Mouse (Mus musculus) stomach, embryonic 16.5 days (tissue): ENCODE data around the gene Lbx1. TPM values are rescaled to one million over a fixed set of nuclear protein-coding genes. Genes with fewer than 3 reads are reported as not detected.

Experiments used
- ATAC-seq: fragments of 200-750 bp; cut with Nextera tagmentation; 2 replicates; pipeline ENCODE4 v1.8.0; 2017; ENCODE audit warnings: moderate number of reproducible peaks, moderate TSS enrichment; ENCODE audit not compliant: insufficient read depth, low FRiP score
- H3K27ac ChIP-seq: fragments of 300-500 bp; sonication (generic); 2 replicates; pipeline ENCODE4 v1.5.1; 2014; ENCODE audit warnings: low read length
- H3K27me3 ChIP-seq: fragments of 300-500 bp; sonication (generic); 2 replicates; pipeline ENCODE4 v1.6.1; 2014; ENCODE audit warnings: low read length, control low read depth, mixed read lengths; ENCODE audit not compliant: control insufficient read depth, insufficient read depth
- H3K36me3 ChIP-seq: fragments of 300-500 bp; sonication (generic); 2 replicates; pipeline ENCODE4 v1.6.1; 2014; ENCODE audit warnings: low read length; ENCODE audit not compliant: control insufficient read depth, insufficient read depth
- H3K4me1 ChIP-seq: fragments of 300-500 bp; sonication (generic); 2 replicates; pipeline ENCODE4 v1.6.1; 2014; ENCODE audit warnings: low read length, control low read depth, mixed read lengths; ENCODE audit not compliant: control insufficient read depth, insufficient read depth
- H3K4me2 ChIP-seq: fragments of 300-500 bp; sonication (generic); 2 replicates; pipeline ENCODE4 v1.6.1; 2014; ENCODE audit warnings: low read depth, low read length, mixed read lengths
- H3K4me3 ChIP-seq: fragments of 300-500 bp; sonication (generic); replicated peaks from 2 replicates; pipeline ENCODE4 v1.5.1; 2014; ENCODE audit warnings: mild to moderate bottlenecking, low read length
- H3K9ac ChIP-seq: fragments of 300-500 bp; sonication (generic); 2 replicates; pipeline ENCODE4 v1.6.1; 2014; ENCODE audit warnings: low read length
- H3K9me3 ChIP-seq: fragments of 300-500 bp; sonication (generic); replicated peaks from 2 replicates; pipeline ENCODE4 v1.6.1; 2016; ENCODE audit warnings: low read length, control low read depth; ENCODE audit not compliant: control insufficient read depth
- WGBS: fragments of 180-500 bp; shearing (Covaris S2); extraction: QIAGEN DNeasy Blood & Tissue Kit; methylation state at CpG from one replicate; pipeline ENCODE4 v1.1.7; 2014; 5-methylcytosine and 5-hydroxymethylcytosine counted together
- polyA plus RNA-seq: library from polyadenylated mRNA; unstranded; fragments of >200 nt; fragmentation: Nextera tagmentation; extraction: Ambion mirVana; gene quantifications from 2 replicates; pipeline ENCODE4 v1.2.1, GENCODE M21; 2015

Lbx1 gene
- not detected in 2 replicates for polyA plus RNA-seq

DNA sequence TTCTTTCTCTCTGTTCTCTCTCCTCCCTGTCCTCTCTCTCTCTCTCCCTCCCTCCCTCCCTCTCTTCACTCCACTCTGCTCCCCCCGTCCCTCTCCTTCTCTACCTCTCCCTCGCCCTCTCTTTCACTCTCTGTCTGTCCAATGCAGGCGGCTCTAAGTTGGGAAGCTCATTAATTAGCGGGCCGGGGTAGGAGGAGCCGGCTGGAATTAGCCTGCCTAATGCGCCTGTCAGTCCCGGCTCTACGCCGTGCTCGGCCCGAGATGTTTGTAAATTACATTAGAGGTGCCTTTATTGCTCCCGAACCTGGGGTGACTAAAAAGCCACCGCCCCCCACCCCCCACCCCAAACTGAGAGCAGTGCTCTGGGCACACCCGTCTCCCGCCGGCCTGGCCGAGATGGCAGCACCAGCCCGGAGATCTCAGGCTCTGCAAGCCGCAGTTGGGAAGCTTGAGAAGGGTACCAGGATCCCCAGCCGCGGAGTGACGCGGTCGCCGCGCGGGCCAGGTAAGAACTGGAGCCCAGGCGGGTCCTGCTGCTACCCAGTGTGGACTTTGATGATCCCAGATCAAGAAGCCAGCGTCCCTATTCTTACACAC, at the start of gene Lbx1:
Lbx1 (minus strand) TSS at position 47 of the 597 bp plus-strand sequence.
- no peak within 1 kb of the TSS for H3K9ac ChIP-seq
- H3K27ac ChIP-seq, result no peak within 1 kb of the TSS
- H3K4me2 ChIP-seq, result peak within 1 kb of the TSS; percentile 54
- ATAC-seq, result peak; percentile 8; the same call in 1 of the 2 replicates
- H3K4me3 ChIP-seq, result peak within 1 kb of the TSS; percentile 36
- H3K9me3 ChIP-seq, result no peaks in the 10 kb centered on the region
- H3K36me3 ChIP-seq, result no peaks in the 10 kb centered on the region
- H3K4me1 ChIP-seq, result peaks cover 12% of the 10 kb centered on the region
- H3K27me3 ChIP-seq, result peaks cover 80% of the 10 kb centered on the region
- WGBS, result under 1% methylated on average over 30 of the region's 30 CpGs

DNA sequence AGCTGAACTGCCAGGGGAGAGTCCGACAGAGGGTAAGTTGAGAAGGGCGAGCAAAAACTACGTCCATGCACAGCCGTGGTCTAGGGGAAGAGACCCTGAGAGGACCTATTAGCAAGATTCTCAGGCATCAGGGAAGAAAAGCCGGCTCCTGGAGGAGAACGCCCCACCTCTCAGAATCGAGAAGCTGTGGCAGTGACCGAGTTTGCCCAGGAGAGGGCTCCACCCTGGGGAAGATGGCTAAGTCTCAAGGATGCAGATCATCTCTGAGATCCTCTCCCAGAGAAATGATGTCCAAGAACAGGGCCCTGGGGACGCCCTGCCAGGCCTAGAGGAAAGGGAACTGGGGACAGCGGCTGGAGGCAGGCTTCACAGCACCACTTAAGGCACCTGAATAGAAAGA, 47.7 kb upstream of the Lbx1 start:
- WGBS, result 11% methylated on average over 10 of the region's 10 CpGs
- H3K36me3 ChIP-seq, result no peaks in the 10 kb centered on the region
- no peak overlapping the region for H3K27ac ChIP-seq
- no peaks in the 10 kb centered on the region for H3K9me3 ChIP-seq
- H3K27me3 ChIP-seq, result no peaks in the 10 kb centered on the region
- no peaks in the 10 kb centered on the region for H3K4me1 ChIP-seq
- ATAC-seq, result no peak
- no peak overlapping the region for H3K9ac ChIP-seq
- H3K4me3 ChIP-seq, result no peak overlapping the region
- no peak overlapping the region for H3K4me2 ChIP-seq

DNA sequence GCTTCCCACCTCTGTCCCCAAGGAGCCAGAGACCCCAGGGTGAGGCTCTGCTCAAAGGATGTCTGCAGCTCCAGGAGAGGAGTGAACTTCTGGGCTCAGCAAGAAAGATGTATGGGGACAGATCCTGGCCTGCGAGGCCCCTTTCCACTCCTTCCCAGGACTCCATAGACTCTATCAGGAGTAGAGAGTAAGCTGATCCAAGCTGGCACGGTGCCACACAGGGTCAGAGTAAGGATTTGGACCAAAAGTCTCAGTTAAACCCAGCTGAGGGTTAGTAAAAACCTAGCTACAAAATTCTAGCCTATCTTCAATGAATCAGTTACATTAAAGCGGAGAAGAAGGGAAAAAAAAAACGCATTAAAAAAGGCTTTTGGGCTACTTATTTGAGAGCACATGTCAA, 40.6 kb upstream of the Lbx1 start:
- no peaks in the 10 kb centered on the region for H3K36me3 ChIP-seq
- H3K27ac ChIP-seq, result no peak overlapping the region
- H3K9ac ChIP-seq, result no peak overlapping the region
- no peak for ATAC-seq
- H3K4me3 ChIP-seq, result no peak overlapping the region
- no peaks in the 10 kb centered on the region for H3K27me3 ChIP-seq
- no peak overlapping the region for H3K4me2 ChIP-seq
- no peaks in the 10 kb centered on the region for H3K9me3 ChIP-seq
- WGBS, result 58% methylated on average over 4 of the region's 4 CpGs
- peaks cover 6% of the 10 kb centered on the region for H3K4me1 ChIP-seq

DNA sequence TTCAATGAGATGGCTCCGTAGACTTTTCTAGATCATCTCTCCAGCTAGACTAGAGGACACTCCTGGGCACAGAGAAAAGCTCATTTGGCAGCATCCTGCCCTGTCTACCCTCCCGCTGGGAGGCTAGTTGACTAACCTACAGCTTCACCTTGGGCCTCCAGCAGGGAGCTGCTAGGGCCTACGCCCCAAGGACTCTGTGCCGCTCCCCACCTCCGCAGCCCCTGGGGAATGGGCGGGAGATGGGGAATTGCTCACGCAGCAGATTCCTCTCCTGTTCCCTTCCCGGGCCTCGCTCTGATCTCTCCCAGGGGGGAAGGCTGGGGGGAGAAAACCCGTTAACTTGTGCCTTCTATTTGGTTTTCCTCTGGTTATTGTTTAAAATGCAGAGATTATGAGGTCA, 36.4 kb upstream of the Lbx1 start:
- no peaks in the 10 kb centered on the region for H3K36me3 ChIP-seq
- H3K4me1 ChIP-seq, result peaks cover 6% of the 10 kb centered on the region
- no peak overlapping the region for H3K4me3 ChIP-seq
- peak; percentile 44; the same call in 1 of the 2 replicates for ATAC-seq
- H3K9ac ChIP-seq, result no peak overlapping the region
- 30% methylated on average over 10 of the region's 10 CpGs for WGBS
- H3K27me3 ChIP-seq, result no peaks in the 10 kb centered on the region
- no peaks in the 10 kb centered on the region for H3K9me3 ChIP-seq
- no peak overlapping the region for H3K27ac ChIP-seq
- H3K4me2 ChIP-seq, result no peak overlapping the region

DNA sequence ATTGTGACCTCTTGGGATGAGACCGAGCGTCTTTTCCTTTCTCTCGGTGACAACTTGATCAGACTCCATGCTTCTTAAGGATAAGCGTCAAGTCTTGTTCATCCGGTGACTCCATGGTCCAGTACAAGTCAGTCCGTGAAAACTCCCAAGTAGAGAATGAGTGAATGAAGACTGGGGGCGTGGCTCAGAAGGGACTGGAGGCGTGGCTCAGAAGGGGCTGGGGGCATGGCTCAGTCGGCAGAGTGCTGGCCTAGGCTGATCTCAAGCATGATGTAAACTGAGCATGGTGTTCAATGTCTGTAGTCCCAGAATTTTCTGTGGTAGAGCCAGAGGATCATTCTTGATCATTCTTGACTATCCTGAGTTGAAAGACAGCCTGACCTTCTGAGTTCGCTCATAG, 27.4 kb upstream of the Lbx1 start:
- H3K9me3 ChIP-seq, result no peaks in the 10 kb centered on the region
- no peak for ATAC-seq
- WGBS, result 69% methylated on average over 10 of the region's 10 CpGs

DNA sequence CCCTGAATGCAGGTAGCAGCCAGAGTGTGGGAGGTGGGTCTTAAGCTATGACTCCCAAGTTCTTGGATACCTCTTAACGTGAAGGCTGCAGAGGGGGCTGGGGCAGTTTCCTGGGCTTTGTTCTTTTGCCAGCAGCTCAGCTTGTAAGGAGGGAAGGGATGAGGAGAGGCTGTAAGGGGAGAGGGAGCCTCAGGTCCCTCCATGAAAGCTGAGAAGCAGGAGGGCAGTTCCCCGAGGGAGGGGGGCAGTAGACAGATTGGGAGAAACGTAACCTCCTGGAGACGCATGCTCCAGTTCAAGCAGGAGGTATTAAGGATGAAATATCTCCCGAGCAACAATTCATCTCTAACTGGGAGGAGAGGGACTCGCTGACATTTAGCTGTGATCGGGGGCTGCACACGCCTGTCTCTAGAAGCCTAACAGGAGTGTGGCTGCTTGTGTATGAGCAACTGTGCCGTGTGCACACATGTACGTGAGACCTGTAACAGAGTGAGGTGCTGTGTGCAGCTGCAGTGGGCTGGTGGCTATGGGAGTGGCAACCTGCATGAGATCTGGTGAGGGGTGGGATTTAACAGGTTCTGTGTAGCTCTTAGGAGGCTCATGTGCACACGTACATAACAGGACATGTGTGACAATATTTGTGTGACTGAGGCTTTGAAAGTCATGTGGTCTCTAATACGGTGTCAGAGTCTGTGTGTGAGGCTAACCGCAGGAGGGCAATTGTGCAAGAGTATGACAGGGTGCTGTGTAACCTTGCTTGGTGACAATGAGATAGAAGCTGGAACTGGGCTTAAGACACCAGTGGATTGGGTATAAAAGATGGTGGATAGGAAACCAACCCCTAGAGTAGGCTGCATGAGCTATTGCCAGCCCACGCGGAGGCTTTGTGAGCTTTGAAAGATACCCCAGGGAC, 22.1 kb upstream of the Lbx1 start:
- Histone ChIP-seq H3K4me2 (no peak overlapping the region), H3K27me3 (no peaks in the 10 kb centered on the region), H3K9ac (no peak overlapping the region), H3K9me3 (no peaks in the 10 kb centered on the region), H3K4me1 (no peaks in the 10 kb centered on the region), H3K27ac (no peak overlapping the region), H3K4me3 (no peak overlapping the region), H3K36me3 (no peaks in the 10 kb centered on the region)
- 47% methylated on average over 15 of the region's 15 CpGs for WGBS
- ATAC-seq, result no peak

More for the DNA sequence above, 27.4 kb upstream of the Lbx1 start:
- Histone ChIP-seq H3K9ac (no peak overlapping the region), H3K27ac (no peak overlapping the region), H3K36me3 (no peaks in the 10 kb centered on the region), H3K4me3 (no peak overlapping the region), H3K27me3 (no peaks in the 10 kb centered on the region), H3K4me1 (no peaks in the 10 kb centered on the region), H3K4me2 (no peak overlapping the region)

DNA sequence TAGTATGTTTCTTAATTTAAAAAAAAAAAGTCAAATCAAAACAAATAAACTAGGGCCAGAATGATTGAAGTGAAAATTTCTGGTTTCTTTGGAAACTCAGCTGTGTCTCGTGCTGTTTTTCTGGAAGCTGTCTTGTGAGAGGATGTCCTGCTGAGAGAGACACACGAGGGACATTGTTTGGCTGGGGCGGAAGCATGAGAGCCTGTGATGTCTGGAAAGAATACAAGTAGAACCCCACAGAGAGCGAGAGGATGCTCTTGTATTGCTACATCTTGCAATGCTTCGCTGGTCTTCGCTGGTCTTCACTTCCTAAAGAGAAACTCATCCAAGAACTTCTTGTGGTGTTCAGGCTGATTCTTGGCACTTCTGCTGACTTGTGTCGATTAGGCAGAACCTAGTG, 19.2 kb upstream of the Lbx1 start:
- no peak for ATAC-seq
- Histone ChIP-seq H3K4me2 (no peak overlapping the region), H3K9me3 (no peaks in the 10 kb centered on the region), H3K9ac (no peak overlapping the region), H3K36me3 (no peaks in the 10 kb centered on the region), H3K4me1 (no peaks in the 10 kb centered on the region), H3K27ac (no peak overlapping the region), H3K27me3 (peaks cover 4% of the 10 kb centered on the region; the same call in 1 of the 2 replicates), H3K4me3 (no peak overlapping the region)
- 82% methylated on average over 7 of the region's 7 CpGs for WGBS

DNA sequence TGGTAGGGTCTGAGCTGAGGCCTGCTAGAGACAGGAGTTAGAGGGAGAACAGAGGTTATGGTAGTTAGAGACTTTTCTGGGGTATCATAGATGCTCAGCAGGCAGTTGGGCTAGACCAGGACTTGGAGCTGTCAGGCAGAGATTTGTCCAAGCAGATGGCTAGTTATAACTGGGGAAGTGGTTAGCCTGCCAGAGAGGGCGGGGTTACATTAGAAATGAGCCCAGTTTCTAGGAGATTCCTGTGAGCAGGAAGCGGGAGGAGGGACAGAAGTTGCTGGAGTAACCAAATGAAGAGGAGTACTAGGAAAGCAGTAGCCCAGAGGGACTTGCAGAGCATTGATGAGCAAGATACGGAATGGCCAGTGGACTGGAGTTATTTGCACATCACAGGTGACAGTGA, 16.8 kb upstream of the Lbx1 start:
- no peak overlapping the region for H3K4me3 ChIP-seq
- H3K9me3 ChIP-seq, result no peaks in the 10 kb centered on the region
- H3K4me2 ChIP-seq, result no peak overlapping the region
- no peaks in the 10 kb centered on the region for H3K36me3 ChIP-seq
- peaks cover 4% of the 10 kb centered on the region; the same call in 1 of the 2 replicates for H3K27me3 ChIP-seq
- H3K9ac ChIP-seq, result no peak overlapping the region
- ATAC-seq, result no peak
- H3K4me1 ChIP-seq, result no peaks in the 10 kb centered on the region
- H3K27ac ChIP-seq, result no peak overlapping the region
- WGBS, result 43% methylated on average over 3 of the region's 3 CpGs

DNA sequence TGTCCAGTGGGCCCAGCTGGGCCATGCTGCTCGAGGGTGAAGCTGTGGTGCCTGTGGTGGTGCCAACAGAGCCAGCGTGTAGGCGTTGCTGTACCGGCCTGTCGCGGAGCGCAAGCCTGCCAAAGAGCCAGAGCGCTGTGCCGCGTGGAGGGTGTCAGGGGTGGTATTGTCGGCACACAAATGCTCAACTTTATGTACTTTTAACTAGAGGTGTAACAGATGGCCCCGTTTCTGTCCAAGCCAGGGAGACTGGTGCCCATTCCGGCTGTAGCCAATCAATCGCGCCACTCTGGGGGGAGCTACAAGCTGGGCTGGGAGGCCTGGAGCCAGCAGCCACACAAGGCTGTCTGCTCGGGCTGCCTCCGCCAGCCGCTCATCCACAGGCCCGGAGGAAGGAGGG, 13.1 kb upstream of the Lbx1 start:
- 82% methylated on average over 19 of the region's 19 CpGs for WGBS

More for the DNA sequence above, 13.1 kb upstream of the Lbx1 start:
- Histone ChIP-seq H3K9me3 (no peaks in the 10 kb centered on the region), H3K36me3 (no peaks in the 10 kb centered on the region), H3K4me2 (no peak overlapping the region), H3K4me1 (no peaks in the 10 kb centered on the region), H3K27me3 (peaks cover 23% of the 10 kb centered on the region), H3K4me3 (no peak overlapping the region), H3K9ac (no peak overlapping the region), H3K27ac (no peak overlapping the region)
- ATAC-seq, result no peak
